Mouse (Mus musculus) ES-E14 (cell line): ENCODE measurements around the gene Lrrc75a. TPM values are rescaled to one million over a fixed set of nuclear protein-coding genes. Genes with fewer than 3 reads are reported as not detected.

Experiments
- DNase-seq: peaks from one replicate; pipeline ENCODE4 v3.0.0-alpha.2; 2013; ENCODE audit warnings: low read depth, low spot score
- H3K27ac ChIP-seq: 2 replicates; pipeline ENCODE4 v1.5.1; 2012; ENCODE audit warnings: low read depth, mild to moderate bottlenecking, low read length, moderate library complexity, mixed read lengths; ENCODE audit not compliant: poor library complexity, insufficient read depth, severe bottlenecking
- H3K36me3 ChIP-seq: 2 replicates; pipeline ENCODE4 v1.6.1; 2012; ENCODE audit warnings: mild to moderate bottlenecking, low read length, moderate library complexity, mixed read lengths; ENCODE audit not compliant: control insufficient read depth, poor library complexity, insufficient read depth, severe bottlenecking
- H3K4me1 ChIP-seq, 2 experiments: fragments of 150-350 bp in 1 of 2; sonication (generic) in 1 of 2; 2 replicates each; pipeline ENCODE4 v1.6.1; 2012; ENCODE audit warnings: low read length in 2 of 2, mild to moderate bottlenecking in 1 of 2, mixed read lengths in 1 of 2; ENCODE audit not compliant: control insufficient read depth in 2 of 2, insufficient read depth in 2 of 2, poor library complexity in 1 of 2
- H3K4me3 ChIP-seq, 2 experiments: fragments of 150-350 bp in 1 of 2; sonication (generic) in 1 of 2; 2 replicates each; pipeline ENCODE4 v1.5.1; 2012; ENCODE audit warnings: low read length in 2 of 2, low read depth in 1 of 2, mild to moderate bottlenecking in 1 of 2, mixed read lengths in 1 of 2; ENCODE audit not compliant: insufficient read depth in 1 of 2, poor library complexity in 1 of 2, severe bottlenecking in 1 of 2
- H3K9ac ChIP-seq: 2 replicates; pipeline ENCODE4 v1.6.1; 2012; ENCODE audit warnings: low read depth, mild to moderate bottlenecking, low read length, mixed read lengths; ENCODE audit not compliant: poor library complexity, insufficient read depth, severe bottlenecking
- H3K9me3 ChIP-seq: fragments of 150-350 bp; sonication (generic); 2 replicates; pipeline ENCODE4 v1.6.1; 2012; ENCODE audit warnings: low read depth, mild to moderate bottlenecking, low read length; ENCODE audit not compliant: control insufficient read depth, insufficient read depth
- CHD2 ChIP-seq: IDR thresholded peaks from 2 replicates; pipeline ENCODE4 v1.6.1; 2014; ENCODE audit warnings: mild to moderate bottlenecking, low read depth, low read length, inconsistent platforms
- HCFC1 ChIP-seq: IDR thresholded peaks from 2 replicates; pipeline ENCODE4 v1.6.1; 2012; ENCODE audit warnings: low read length, inconsistent platforms, borderline replicate concordance; ENCODE audit not compliant: insufficient read depth
- MAFK ChIP-seq: IDR thresholded peaks from 2 replicates; pipeline ENCODE4 v1.6.1; 2014; ENCODE audit warnings: mild to moderate bottlenecking, low read depth, low read length, inconsistent platforms; ENCODE audit not compliant: insufficient read depth
- ZC3H11A ChIP-seq: IDR thresholded peaks from 2 replicates; pipeline ENCODE4 v1.6.1; 2012; ENCODE audit warnings: low read depth, mild to moderate bottlenecking, inconsistent platforms, low read length, borderline replicate concordance
- ZNF384 ChIP-seq: IDR thresholded peaks from 2 replicates; pipeline ENCODE4 v1.6.1; 2012; ENCODE audit warnings: low read depth, low read length, inconsistent platforms
- in situ Hi-C, 2 experiments: fragments of 600-800 bp; cut with MboI; formaldehyde crosslinking; loops; one replicate each; pipeline ENCODE4 v1.15.1; 2025; ENCODE audit warnings: low sequenced_read_pairs in 2 of 2, inconsistent platforms in 1 of 2; ENCODE audit not compliant: unreplicated experiment in 2 of 2
- total RNA-seq: library from RNA; depleted of rRNA; stranded (reverse); fragments of 300-350 nt; gene quantifications from 2 replicates; pipeline ENCODE4 v1.2.3, GENCODE M21; 2012; rRNA removed

Gene Lrrc75a
- total RNA-seq, 1 experiment = 9.9 TPM

DNA sequence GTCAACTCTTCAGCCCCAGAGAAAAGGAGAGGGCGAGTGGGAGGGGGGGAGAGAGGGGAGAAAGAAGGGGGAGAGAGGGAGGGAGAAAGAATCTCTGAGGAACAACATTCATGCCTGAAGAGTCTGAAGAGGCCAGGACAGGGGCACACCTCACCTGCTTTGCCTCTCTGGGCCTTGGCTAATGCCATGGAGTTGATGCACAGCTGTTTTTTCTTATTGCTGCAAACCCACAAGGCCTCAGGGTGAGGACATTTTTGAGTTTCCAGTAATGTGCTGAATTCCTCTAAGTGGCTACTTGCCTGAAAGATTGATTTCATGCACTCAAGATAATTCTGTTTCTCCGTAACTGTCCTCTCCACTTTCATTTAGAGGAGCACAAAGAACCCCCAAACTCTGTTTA lies 90.2 kb downstream of the Lrrc75a start:
- Histone ChIP-seq H3K9me3 (no peaks in the 10 kb centered on the region), H3K4me3 (no peak overlapping the region), H3K9ac (no peak overlapping the region), H3K4me1 (no peaks in the 10 kb centered on the region; a peak in 1 of 4 replicates), H3K27ac (no peak overlapping the region), H3K36me3 (peaks cover 2% of the 10 kb centered on the region; the same call in 1 of the 2 replicates)
- TF ChIP-seq HCFC1 = no peak
- TF ChIP-seq MAFK = no peak
- TF ChIP-seq ZNF384 = no peak
- TF ChIP-seq CHD2 = no peak
- no peak for TF ChIP-seq ZC3H11A
- DNase-seq = no peak
- in situ Hi-C loops = no loop called here

DNA sequence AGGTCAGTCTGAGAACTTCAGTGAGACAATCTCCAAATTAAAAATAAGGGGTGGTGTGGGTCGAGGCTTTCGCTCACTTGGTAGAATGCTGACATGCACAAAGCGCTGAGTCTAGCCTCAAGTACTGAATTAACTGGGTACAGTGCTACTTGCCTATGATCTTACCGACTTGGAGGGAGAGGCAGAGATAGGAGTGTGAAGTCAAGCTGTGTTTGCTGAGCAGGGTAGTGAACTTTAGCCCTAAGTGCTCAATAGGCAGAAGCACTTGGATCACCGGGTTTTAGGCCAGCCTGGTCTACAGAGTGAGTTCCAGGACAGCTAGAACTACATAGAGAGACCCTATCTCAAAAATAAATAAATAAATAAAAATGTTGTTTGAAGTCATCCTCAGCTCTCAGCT lies 91.1 kb downstream of the Lrrc75a start:
- no peak for DNase-seq
- no peak for TF ChIP-seq ZNF384
- no peak for TF ChIP-seq HCFC1
- TF ChIP-seq CHD2 = no peak
- TF ChIP-seq MAFK = no peak
- TF ChIP-seq ZC3H11A = no peak

DNA sequence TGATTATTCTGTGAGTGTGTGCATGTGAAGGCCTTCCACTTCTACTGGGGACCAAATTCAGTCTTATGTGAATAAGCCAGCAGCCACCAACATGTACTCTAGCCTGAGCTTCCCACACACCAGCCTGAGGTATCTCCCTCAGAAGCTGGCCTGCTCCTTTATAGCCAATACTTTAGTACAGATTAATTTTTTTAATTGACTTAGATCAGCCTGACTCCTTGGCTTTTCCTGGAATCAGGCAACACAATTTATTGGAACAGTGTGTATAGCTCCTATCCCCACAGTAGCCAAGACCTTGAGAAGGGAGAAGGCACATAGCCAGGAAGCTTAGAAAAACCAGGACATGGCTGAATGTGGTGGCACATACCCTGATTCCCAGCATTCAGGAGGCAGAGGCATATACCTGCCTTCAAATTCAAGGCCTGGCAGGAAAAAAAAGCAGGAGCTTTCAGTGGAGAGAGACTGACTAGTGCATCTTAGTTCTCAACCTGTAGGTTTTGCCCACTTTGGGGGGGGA lies 92.4 kb downstream of the Lrrc75a start:
- H3K4me3 ChIP-seq = no peak overlapping the region
- in situ Hi-C loops = no loop called here

More for the DNA sequence above, 91.1 kb downstream of the Lrrc75a start:
- H3K27ac ChIP-seq = no peak overlapping the region
- in situ Hi-C loops = no loop called here
- peaks cover 6% of the 10 kb centered on the region for H3K36me3 ChIP-seq
- H3K9me3 ChIP-seq = no peaks in the 10 kb centered on the region
- no peak overlapping the region for H3K4me3 ChIP-seq
- no peak overlapping the region for H3K9ac ChIP-seq
- no peaks in the 10 kb centered on the region; a peak in 1 of 4 replicates for H3K4me1 ChIP-seq

DNA sequence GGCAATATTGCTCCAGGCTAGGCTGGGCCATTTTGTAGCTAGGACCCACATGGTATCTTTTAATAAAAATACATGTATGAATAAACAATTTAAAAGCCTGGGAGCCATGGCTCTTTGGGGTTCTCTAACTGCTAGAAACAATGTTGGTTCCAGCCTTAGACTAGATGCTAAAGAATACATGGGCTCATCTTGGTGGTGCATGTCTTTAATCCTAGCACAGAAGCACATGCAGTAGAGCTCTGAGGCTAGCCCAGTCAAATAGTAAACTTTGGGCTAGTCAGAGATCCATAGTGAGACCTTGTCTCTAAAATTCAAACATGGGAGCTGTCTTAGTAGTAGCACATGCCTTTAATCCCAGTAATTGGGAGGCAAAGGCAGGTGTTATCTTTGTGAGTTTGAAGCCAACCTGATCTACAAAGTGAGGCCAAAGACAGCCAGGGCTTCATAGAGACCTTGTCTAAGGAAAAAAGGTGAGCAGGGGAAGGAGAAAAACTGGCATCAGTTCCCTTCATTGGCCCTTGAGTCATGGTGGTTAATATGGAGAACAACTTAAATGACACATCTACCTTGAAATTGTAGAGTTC lies 93.3 kb downstream of the Lrrc75a start:
- no peak overlapping the region for H3K9ac ChIP-seq
- no peak overlapping the region for H3K27ac ChIP-seq
- TF ChIP-seq CHD2 (no peak), MAFK (no peak), HCFC1 (no peak), ZNF384 (no peak), ZC3H11A (no peak)
- no peaks in the 10 kb centered on the region for H3K9me3 ChIP-seq
- H3K4me1 ChIP-seq = no peaks in the 10 kb centered on the region; a peak in 1 of 4 replicates
- peaks cover 6% of the 10 kb centered on the region for H3K36me3 ChIP-seq
- no peak overlapping the region; a peak in 1 of 4 replicates for H3K4me3 ChIP-seq
- no peak for DNase-seq
- in situ Hi-C loops = no loop called here

More for the DNA sequence above, 92.4 kb downstream of the Lrrc75a start:
- no peak overlapping the region for H3K9ac ChIP-seq
- no peaks in the 10 kb centered on the region; a peak in 1 of 4 replicates for H3K4me1 ChIP-seq
- DNase-seq = no peak
- peaks cover 6% of the 10 kb centered on the region for H3K36me3 ChIP-seq
- H3K27ac ChIP-seq = no peak overlapping the region
- no peak for TF ChIP-seq ZNF384
- no peak for TF ChIP-seq HCFC1
- TF ChIP-seq ZC3H11A = no peak
- no peak for TF ChIP-seq CHD2
- TF ChIP-seq MAFK = no peak
- H3K9me3 ChIP-seq = no peaks in the 10 kb centered on the region

Other genes starting within 250 kb of the Lrrc75a start
- 21.9 and 25.8 TPM in 2 replicates for gene Pigl, start 190.1 kb downstream of the Lrrc75a start, total RNA-seq
- 186 and 206 TPM in 2 replicates for gene Ncor1, start 190.0 kb downstream of the Lrrc75a start, total RNA-seq
- gene Cenpv, start 109.3 kb downstream of the Lrrc75a start, total RNA-seq = 66.5 and 68.0 TPM in 2 replicates
- 1,350 and 1,664 TPM in 2 replicates for gene Ubb, start 97.4 kb downstream of the Lrrc75a start, total RNA-seq
- 9.8 and 13.4 TPM in 2 replicates for gene Trpv2, start 74.0 kb downstream of the Lrrc75a start, total RNA-seq
- 11.4 and 13.6 TPM in 2 replicates for gene Mmgt2, start 141 bp upstream of the Lrrc75a start, total RNA-seq
- gene Zfp287, start 83.4 kb upstream of the Lrrc75a start, total RNA-seq = 2.2 and 3.6 TPM in 2 replicates
- not detected in 2 replicates for gene Gm10428, start 104.6 kb upstream of the Lrrc75a start, total RNA-seq
- 6.3 and 9.1 TPM in 2 replicates for gene Zfp286, start 140.9 kb upstream of the Lrrc75a start, total RNA-seq
- 3.5 and 4.1 TPM in 2 replicates for gene Trim16, start 171.7 kb upstream of the Lrrc75a start, total RNA-seq
- gene Fbxw10, start 198.5 kb upstream of the Lrrc75a start, total RNA-seq = 0.85 and 1.2 TPM in 2 replicates
- gene Tvp23b, start 230.9 kb upstream of the Lrrc75a start, total RNA-seq = 62.5 and 68.5 TPM in 2 replicates